Mouse (Mus musculus) hindbrain, embryonic 11.5 days (tissue): Measurements from ENCODE around the gene Cluh. TPM values are rescaled to one million over a fixed set of nuclear protein-coding genes. Genes with fewer than 3 reads are reported as not detected.

Experiments used
- ATAC-seq: fragments of 200-750 bp; cut with Nextera tagmentation; 2 replicates; pipeline ENCODE4 v1.8.0; 2017; ENCODE audit warnings: mild to moderate bottlenecking, moderate TSS enrichment, moderate library complexity; ENCODE audit not compliant: low FRiP score
- DNase-seq: peaks from one replicate; pipeline ENCODE4 v3.0.0-alpha.2; 2015; ENCODE audit warnings: low spot score
- H3K27ac ChIP-seq: fragments of 300-500 bp; sonication (generic); 2 replicates; pipeline ENCODE4 v1.5.1; 2014; ENCODE audit warnings: mild to moderate bottlenecking, low read depth, low read length
- H3K27me3 ChIP-seq: fragments of 300-500 bp; sonication (generic); 2 replicates; pipeline ENCODE4 v1.6.1; 2014; ENCODE audit warnings: mild to moderate bottlenecking, low read length, moderate library complexity, mixed read lengths; ENCODE audit not compliant: control insufficient read depth, insufficient read depth
- H3K36me3 ChIP-seq: fragments of 300-500 bp; sonication (generic); 2 replicates; pipeline ENCODE4 v1.6.1; 2014; ENCODE audit warnings: mild to moderate bottlenecking, low read length, moderate library complexity, mixed read lengths; ENCODE audit not compliant: control insufficient read depth, insufficient read depth
- H3K4me1 ChIP-seq: fragments of 300-500 bp; sonication (generic); replicated peaks from 2 replicates; pipeline ENCODE4 v1.6.1; 2014; ENCODE audit warnings: low read length, mixed read lengths; ENCODE audit not compliant: control insufficient read depth, insufficient read depth
- H3K4me2 ChIP-seq: fragments of 300-500 bp; sonication (generic); replicated peaks from 2 replicates; pipeline ENCODE4 v1.6.1; 2014; ENCODE audit warnings: mild to moderate bottlenecking, low read depth, low read length
- H3K4me3 ChIP-seq: fragments of 300-500 bp; sonication (generic); 2 replicates; pipeline ENCODE4 v1.5.1; 2014; ENCODE audit warnings: low read depth, low read length
- H3K9ac ChIP-seq: fragments of 300-500 bp; sonication (generic); 2 replicates; pipeline ENCODE4 v1.6.1; 2014; ENCODE audit warnings: low read depth, low read length
- H3K9me3 ChIP-seq: fragments of 300-500 bp; sonication (generic); 2 replicates; pipeline ENCODE4 v1.6.1; 2016; ENCODE audit warnings: low read length; ENCODE audit not compliant: control insufficient read depth
- WGBS: fragments of 180-500 bp; shearing (Covaris S2); extraction: QIAGEN DNeasy Blood & Tissue Kit; methylation state at CpG from one replicate; pipeline ENCODE4 v1.1.7; 2014; 5-methylcytosine and 5-hydroxymethylcytosine counted together
- polyA plus RNA-seq: library from polyadenylated mRNA; unstranded; fragments of >200 nt; fragmentation: Nextera tagmentation; extraction: Ambion mirVana; gene quantifications from 2 replicates; pipeline ENCODE4 v1.2.1, GENCODE M21; 2014

Cluh gene
- polyA plus RNA-seq, 1 experiment from 2014 or later = 8.0 TPM

- Histone ChIP-seq H3K4me3 (peak overlapping the region; percentile 74), H3K36me3 (no peaks in the 10 kb centered on the region), H3K9me3 (no peaks in the 10 kb centered on the region), H3K9ac (peak overlapping the region; percentile 83), H3K4me2 (peak overlapping the region; percentile 95), H3K27ac (peak overlapping the region; percentile 86), H3K4me1 (peaks cover 5% of the 10 kb centered on the region), H3K27me3 (peaks cover 5% of the 10 kb centered on the region; the same call in 1 of the 2 replicates)
- ATAC-seq = peak; percentile 88
- WGBS = 0% methylated on average over 85 of the region's 86 CpGs
- DNase-seq = peak; percentile 82
Observed at GRCm38 (mm10) chr11:74637971-74638790, 11.1 kb upstream of the Cluh start.

GRCm38 (mm10) chr11:74638791-74639411 lies 10.4 kb upstream of the Cluh start:
- DNase-seq (no peak), ATAC-seq (peak; percentile 28; the same call in 1 of the 2 replicates)
- 10% methylated on average over 9 of the region's 9 CpGs for WGBS
- Histone ChIP-seq H3K27ac (peak overlapping the region; percentile 86; the same call in 1 of the 2 replicates), H3K27me3 (peaks cover 5% of the 10 kb centered on the region; the same call in 1 of the 2 replicates), H3K9ac (peak overlapping the region; percentile 83), H3K9me3 (no peaks in the 10 kb centered on the region), H3K36me3 (no peaks in the 10 kb centered on the region), H3K4me1 (peaks cover 5% of the 10 kb centered on the region), H3K4me2 (peak overlapping the region; percentile 95), H3K4me3 (peak overlapping the region; percentile 74)

- peaks cover 5% of the 10 kb centered on the region; the same call in 1 of the 2 replicates for H3K27me3 ChIP-seq
Observed at GRCm38 (mm10) chr11:74639628-74640027, 9.7 kb upstream of the Cluh start.

GRCm38 (mm10) chr11:74647966-74648365 lies 1.3 kb upstream of the Cluh start:
- Histone ChIP-seq H3K9me3 (no peaks in the 10 kb centered on the region), H3K9ac (no peak overlapping the region), H3K36me3 (no peaks in the 10 kb centered on the region), H3K4me3 (no peak overlapping the region), H3K4me2 (no peak overlapping the region), H3K27ac (no peak overlapping the region), H3K4me1 (peaks cover 10% of the 10 kb centered on the region; the same call in 1 of the 2 replicates), H3K27me3 (no peaks in the 10 kb centered on the region)
- ATAC-seq = no peak
- WGBS = 89% methylated on average over 1 of the region's 1 CpGs
- no peak for DNase-seq

More at GRCm38 (mm10) chr11:74639628-74640027, 9.7 kb upstream of the Cluh start:
- Histone ChIP-seq H3K9ac (no peak overlapping the region), H3K4me3 (no peak overlapping the region), H3K4me2 (no peak overlapping the region), H3K4me1 (peaks cover 5% of the 10 kb centered on the region), H3K36me3 (no peaks in the 10 kb centered on the region), H3K27ac (no peak overlapping the region), H3K9me3 (no peaks in the 10 kb centered on the region)
- WGBS = 88% methylated on average over 1 of the region's 1 CpGs
- DNase-seq (no peak), ATAC-seq (no peak)

GRCm38 (mm10) chr11:74648676-74649075 lies 619 bp upstream of the Cluh start:
- no peak for DNase-seq
- peak overlapping the region; percentile 94 for H3K4me2 ChIP-seq
- WGBS = 4% methylated on average over 1 of the region's 1 CpGs
- peak; percentile 29; the same call in 1 of the 2 replicates for ATAC-seq
- peaks cover 11% of the 10 kb centered on the region; the same call in 1 of the 2 replicates for H3K4me1 ChIP-seq
- H3K4me3 ChIP-seq = peak overlapping the region; percentile 95
- peak overlapping the region; percentile 76 for H3K27ac ChIP-seq
- H3K9ac ChIP-seq = peak overlapping the region; percentile 84
- H3K9me3 ChIP-seq = no peaks in the 10 kb centered on the region
- no peaks in the 10 kb centered on the region for H3K36me3 ChIP-seq
- no peaks in the 10 kb centered on the region for H3K27me3 ChIP-seq

- Histone ChIP-seq H3K4me1 (peaks cover 13% of the 10 kb centered on the region; the same call in 1 of the 2 replicates), H3K27ac (peak overlapping the region; percentile 76), H3K9ac (peak overlapping the region; percentile 84), H3K4me2 (peak overlapping the region; percentile 94), H3K9me3 (no peaks in the 10 kb centered on the region), H3K36me3 (no peaks in the 10 kb centered on the region), H3K4me3 (peak overlapping the region; percentile 95), H3K27me3 (no peaks in the 10 kb centered on the region)
- DNase-seq (peak; percentile 42), ATAC-seq (peak; percentile 77)
- 2% methylated on average over 50 of the region's 53 CpGs for WGBS
Observed at GRCm38 (mm10) chr11:74649647-74650551, 604 bp downstream of the Cluh start.

- H3K4me3 ChIP-seq = peak overlapping the region; percentile 95
- no peak for DNase-seq
- ATAC-seq = no peak
- H3K4me1 ChIP-seq = peaks cover 13% of the 10 kb centered on the region; the same call in 1 of the 2 replicates
- peak overlapping the region; percentile 94 for H3K4me2 ChIP-seq
- H3K9me3 ChIP-seq = no peaks in the 10 kb centered on the region
- no peak overlapping the region for H3K9ac ChIP-seq
- WGBS = 71% methylated on average over 4 of the region's 4 CpGs
- no peaks in the 10 kb centered on the region for H3K27me3 ChIP-seq
- no peaks in the 10 kb centered on the region for H3K36me3 ChIP-seq
- H3K27ac ChIP-seq = no peak overlapping the region
Observed at GRCm38 (mm10) chr11:74650576-74651100, 1.3 kb downstream of the Cluh start.

GRCm38 (mm10) chr11:74652791-74653191 lies 3.5 kb downstream of the Cluh start:
- H3K27ac ChIP-seq = no peak overlapping the region
- no peaks in the 10 kb centered on the region for H3K9me3 ChIP-seq
- ATAC-seq (no peak), DNase-seq (no peak)
- no peak overlapping the region for H3K9ac ChIP-seq
- no peaks in the 10 kb centered on the region for H3K36me3 ChIP-seq
- 67% methylated on average over 4 of the region's 4 CpGs for WGBS
- H3K4me2 ChIP-seq = no peak overlapping the region
- peaks cover 13% of the 10 kb centered on the region; the same call in 1 of the 2 replicates for H3K4me1 ChIP-seq
- no peaks in the 10 kb centered on the region for H3K27me3 ChIP-seq
- no peak overlapping the region for H3K4me3 ChIP-seq
